20 mouse cellular contexts compared by ENCODE assay signal in genomic region chr16:96244496-96244895, GRCm38 (mm10).
"Had no signal": no experiment of that assay in that cellular context is flagged by ENCODE, and none has a peak within 500 bp of the region (broad histone marks: within the 10 kb centered on the region; RNA-seq: fewer than 3 reads in every experiment).

No protein-coding gene starts in this region.

- H3K36me3 ChIP-seq: liver, embryonic 12.5 days; midbrain, embryonic 10.5 days; midbrain, embryonic 12.5 days; neural tube, embryonic 13.5 days; neural tube, embryonic 15.5 days had no signal

- DNase-seq: lung, adult 18-20 months; lung, embryonic 14.5 days; lung, postnatal 10 days; lung, postnatal 4 days; midbrain, embryonic 14.5 days; retina, postnatal 1 day; right cerebral cortex, adult 18-20 months; right cerebral cortex, postnatal 25 days; right cerebral cortex, postnatal 4 days; spleen, adult 18-20 months; thymus, adult 18-20 months; thymus, postnatal 14 days; thymus, postnatal 36 days had no signal

- H3K4me1 ChIP-seq: liver, embryonic 12.5 days; midbrain, embryonic 12.5 days; neural tube, embryonic 13.5 days; neural tube, embryonic 15.5 days had no signal

- H3K27me3 ChIP-seq: liver, embryonic 12.5 days; midbrain, embryonic 12.5 days; neural tube, embryonic 13.5 days; neural tube, embryonic 15.5 days had no signal

- H3K4me3 ChIP-seq: liver, embryonic 12.5 days; midbrain, embryonic 10.5 days; midbrain, embryonic 12.5 days; myocyte; neural tube, embryonic 13.5 days; neural tube, embryonic 15.5 days had no signal

- H3K27ac ChIP-seq: liver, embryonic 12.5 days; liver, embryonic 14.5 days; midbrain, embryonic 10.5 days; midbrain, embryonic 12.5 days; neural tube, embryonic 13.5 days; neural tube, embryonic 15.5 days had no signal
